Mouse (Mus musculus): ENCODE data around the gene Crlf1. TPM values are rescaled to one million over a fixed set of nuclear protein-coding genes. Genes with fewer than 3 reads are reported as not detected.

Gene Crlf1
- total and polyA plus RNA-seq, 3 experiments: 3.8 to 26.6 TPM; not detected in 1

GRCm38 (mm10) chr8:70490061-70490879 is 2.7 kb upstream of the Crlf1 start:
- TF ChIP-seq NELFE (IDR thresholded peaks at IDR 0.05; ENCODE audit: low read depth, low read length) (no peak), GATA1 (IDR thresholded peaks at IDR 0.05; ENCODE audit: low read depth, low read length) (no peak), ZMIZ1 (IDR thresholded peaks at IDR 0.05; ENCODE audit: low read depth, low read length) (no peak), ELF1 (IDR thresholded peaks at IDR 0.05; ENCODE audit: low read depth, low read length) (no peak), HCFC1 (IDR thresholded peaks at IDR 0.05; ENCODE audit: low read depth, low read length) (no peak), POLR2AphosphoS5 (IDR thresholded peaks at IDR 0.05; ENCODE audit: borderline replicate concordance, low read depth, low read length) (no peak), TCF12 (IDR thresholded peaks at IDR 0.05; ENCODE audit: low read depth, low read length) (no peak), CHD2 (IDR thresholded peaks at IDR 0.05; ENCODE audit: low read length) (no peak), SIN3A (IDR thresholded peaks at IDR 0.05; ENCODE audit: low read length) (no peak), MYC (IDR thresholded peaks at IDR 0.05; ENCODE audit: low read depth, low read length) (no peak), POLR2AphosphoS2 (IDR thresholded peaks at IDR 0.05; ENCODE audit: low read length) (no peak), ZC3H11A (IDR thresholded peaks at IDR 0.05; ENCODE audit: low read depth, low read length) (no peak), TAL1 (IDR thresholded peaks at IDR 0.05; ENCODE audit: low read length) (no peak), JUND (IDR thresholded peaks at IDR 0.05; ENCODE audit: low read depth, low read length) (no peak), USF1 (IDR thresholded peaks at IDR 0.05; ENCODE audit: low read depth, low read length) (no peak), KAT2A (conservative IDR thresholded peaks at IDR 0.05; ENCODE audit: low read depth, low read length) (no peak), MAFK (IDR thresholded peaks at IDR 0.05; ENCODE audit: borderline replicate concordance, low read depth, low read length) (no peak), SMC3 (IDR thresholded peaks at IDR 0.05; ENCODE audit: low read depth, low read length) (no peak), BHLHE40 (IDR thresholded peaks at IDR 0.05; ENCODE audit: borderline replicate concordance, low read depth, low read length) (no peak)
- H3K27me3 ChIP-seq (ENCODE audit: control insufficient read depth in 1 of 2, insufficient read depth in 2 of 2, low read length in 2 of 2): no peaks in the 10 kb centered on the region; a peak in 1 of 4 replicates
- H3K9me3 ChIP-seq (replicated peaks; ENCODE audit: insufficient read depth, low read length): no peaks in the 10 kb centered on the region
- no peaks in the 10 kb centered on the region for H3K79me2 ChIP-seq (ENCODE audit: control insufficient read depth, insufficient read depth, low read length, poor library complexity)
- no peak for DNase-seq (ENCODE audit: low read depth, low spot score)
- no peak overlapping the region for H3K4me3 ChIP-seq (ENCODE audit: control insufficient read depth in 1 of 2, insufficient read depth in 1 of 2, low read depth in 2 of 2, low read length in 2 of 2)
- H3K27ac ChIP-seq (ENCODE audit: control insufficient read depth, low read depth, low read length): no peak overlapping the region
- no peaks in the 10 kb centered on the region for H3K4me1 ChIP-seq (ENCODE audit: control insufficient read depth in 1 of 2, insufficient read depth in 2 of 2, low read length in 2 of 2)
- H3K9ac ChIP-seq (ENCODE audit: control insufficient read depth, low read depth, low read length, poor library complexity, severe bottlenecking): no peak overlapping the region
- H3K36me3 ChIP-seq (ENCODE audit: control insufficient read depth in 1 of 2, insufficient read depth in 2 of 2, low read length in 2 of 2): no peaks in the 10 kb centered on the region

- no peaks in the 10 kb centered on the region for H3K79me2 ChIP-seq (ENCODE audit: control insufficient read depth, insufficient read depth, low read length, poor library complexity)
- H3K4me1 ChIP-seq (ENCODE audit: control insufficient read depth in 1 of 2, insufficient read depth in 2 of 2, low read length in 2 of 2): no peaks in the 10 kb centered on the region
- no peak for DNase-seq (ENCODE audit: low read depth, low spot score)
- H3K4me3 ChIP-seq (ENCODE audit: control insufficient read depth in 1 of 2, insufficient read depth in 1 of 2, low read depth in 2 of 2, low read length in 2 of 2): no peak overlapping the region
- no peaks in the 10 kb centered on the region for H3K36me3 ChIP-seq (ENCODE audit: control insufficient read depth in 1 of 2, insufficient read depth in 2 of 2, low read length in 2 of 2)
- H3K9me3 ChIP-seq (replicated peaks; ENCODE audit: insufficient read depth, low read length): no peaks in the 10 kb centered on the region
- no peaks in the 10 kb centered on the region for H3K27me3 ChIP-seq (ENCODE audit: control insufficient read depth in 1 of 2, insufficient read depth in 2 of 2, low read length in 2 of 2)
- H3K27ac ChIP-seq (ENCODE audit: control insufficient read depth, low read depth, low read length): no peak overlapping the region
- no peak overlapping the region for H3K9ac ChIP-seq (ENCODE audit: control insufficient read depth, low read depth, low read length, poor library complexity, severe bottlenecking)
- TF ChIP-seq KAT2A (conservative IDR thresholded peaks at IDR 0.05; ENCODE audit: low read depth, low read length) (no peak), POLR2AphosphoS5 (IDR thresholded peaks at IDR 0.05; ENCODE audit: borderline replicate concordance, low read depth, low read length) (no peak), ZKSCAN1 (IDR thresholded peaks at IDR 0.05; ENCODE audit: low read depth, low read length) (no peak), NRF1 (IDR thresholded peaks at IDR 0.05; ENCODE audit: insufficient read depth, low read depth, low read length, poor library complexity, severe bottlenecking) (no peak), TCF12 (IDR thresholded peaks at IDR 0.05; ENCODE audit: low read depth, low read length) (no peak), E2F4 (IDR thresholded peaks at IDR 0.05; ENCODE audit: borderline replicate concordance, low read depth, low read length) (no peak), ZMIZ1 (IDR thresholded peaks at IDR 0.05; ENCODE audit: low read depth, low read length) (no peak), GABPA (IDR thresholded peaks at IDR 0.05; ENCODE audit: low read depth, low read length) (no peak), NELFE (IDR thresholded peaks at IDR 0.05; ENCODE audit: low read depth, low read length) (no peak), MEF2A (IDR thresholded peaks at IDR 0.05; ENCODE audit: extremely low read depth, insufficient replicate concordance, low read depth, low read length, poor library complexity, severe bottlenecking) (no peak), BHLHE40 (IDR thresholded peaks at IDR 0.05; ENCODE audit: borderline replicate concordance, low read depth, low read length) (no peak), UBTF (IDR thresholded peaks at IDR 0.05; ENCODE audit: borderline replicate concordance, insufficient read depth, low read depth, low read length) (no peak), SMC3 (IDR thresholded peaks at IDR 0.05; ENCODE audit: low read depth, low read length) (no peak), POLR2AphosphoS2 (IDR thresholded peaks at IDR 0.05; ENCODE audit: low read length) (no peak), HCFC1 (IDR thresholded peaks at IDR 0.05; ENCODE audit: low read depth, low read length) (no peak), MAX (IDR thresholded peaks at IDR 0.05; ENCODE audit: low read length) (no peak), MAFK (IDR thresholded peaks at IDR 0.05; ENCODE audit: borderline replicate concordance, low read depth, low read length) (no peak), MYB (IDR thresholded peaks at IDR 0.05; ENCODE audit: low read depth, low read length) (no peak)
Observed at GRCm38 (mm10) chr8:70490880-70491495, 2.0 kb upstream of the Crlf1 start.

Measured in MEL (cell line).